23 mouse cellular contexts compared by ENCODE assay signal in the genomic region with DNA sequence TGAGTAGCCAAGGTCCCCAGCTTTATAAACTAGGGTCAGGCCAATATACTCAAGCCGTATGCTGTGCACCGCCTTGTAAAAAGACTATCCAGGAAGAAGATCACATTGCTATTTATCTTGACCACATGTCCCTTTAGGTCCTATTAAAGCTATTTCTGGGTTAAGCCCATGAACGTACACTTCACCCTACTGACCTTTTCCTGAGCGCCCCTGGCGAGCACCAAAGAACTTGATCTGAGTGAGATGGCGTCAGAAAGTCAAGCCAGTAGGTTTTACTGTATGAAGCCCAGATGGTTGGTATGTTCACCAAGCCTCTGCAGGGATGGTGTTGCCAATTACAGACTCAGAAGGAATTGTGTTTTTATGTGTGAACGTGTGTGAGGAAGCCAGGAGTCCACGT. TPM values are rescaled to one million over a fixed set of nuclear protein-coding genes. Genes with fewer than 3 reads are reported as not detected.
"Had no signal": no experiment of that assay in that cellular context is flagged by ENCODE, and none has a peak within 500 bp of the region (broad histone marks: within the 10 kb centered on the region; RNA-seq: fewer than 3 reads in every experiment).

No protein-coding gene starts in this region.

- H3K4me1 ChIP-seq: hindbrain, embryonic 10.5 days; hindbrain, embryonic 12.5 days had no signal

- H3K27ac ChIP-seq: heart, embryonic 10.5 days; hindbrain, embryonic 10.5 days; hindbrain, embryonic 12.5 days; hindbrain, embryonic 14.5 days; intestine, embryonic 15.5 days; layer of hippocampus, adult 2 months; limb, embryonic 13.5 days; limb, embryonic 15.5 days; liver, embryonic 15.5 days had no signal

- H3K9me3 ChIP-seq: heart, embryonic 10.5 days; heart, embryonic 12.5 days; hindbrain, embryonic 10.5 days; hindbrain, embryonic 12.5 days; intestine, embryonic 15.5 days; limb, embryonic 13.5 days; limb, embryonic 15.5 days; liver, embryonic 15.5 days had no signal

- H3K4me3 ChIP-seq: heart, embryonic 10.5 days; heart, embryonic 12.5 days; hindbrain, embryonic 10.5 days; hindbrain, embryonic 12.5 days; intestine, embryonic 15.5 days; layer of hippocampus, adult 2 months; limb, embryonic 13.5 days; limb, embryonic 15.5 days; liver, embryonic 15.5 days had no signal

- DNase-seq: heart, adult 18-20 months; heart, postnatal 10 days; heart, postnatal 4 days; kidney, adult 18-20 months; kidney, adult 8-10 months; kidney, postnatal 10 days; kidney, postnatal 25 days; kidney, postnatal 4 days; left cerebral cortex, postnatal 4 days; lung, adult 18-20 months had no signal

- H3K9ac ChIP-seq: heart, embryonic 12.5 days; hindbrain, embryonic 12.5 days; hindbrain, embryonic 14.5 days; intestine, embryonic 15.5 days; limb, embryonic 13.5 days; limb, embryonic 15.5 days; liver, embryonic 15.5 days had no signal

- ATAC-seq: hindbrain, embryonic 16.5 days; inflammation-experienced regulatory T-cells, adult 6 months; intestine, embryonic 15.5 days; intestine, postnatal 0 days had no signal

- H3K4me2 ChIP-seq: heart, embryonic 12.5 days; hindbrain, embryonic 12.5 days; hindbrain, embryonic 14.5 days; intestine, embryonic 15.5 days; limb, embryonic 13.5 days; limb, embryonic 15.5 days; liver, embryonic 15.5 days had no signal

- H3K36me3 ChIP-seq: heart, embryonic 10.5 days; heart, embryonic 12.5 days; hindbrain, embryonic 10.5 days; hindbrain, embryonic 12.5 days; intestine, embryonic 15.5 days; limb, embryonic 13.5 days; limb, embryonic 15.5 days had no signal

RNA-seq across cellular contexts. Expression of a gene that starts 26.8 kb away (rescaled TPM):
- polyA plus RNA-seq: inflammation-experienced regulatory T-cells, adult 6 months had no signal
